Comparison of ENCODE assay signal across 10 mouse cellular contexts in genomic region chr17:35509284-35509683, GRCm38 (mm10). TPM values are rescaled to one million over a fixed set of nuclear protein-coding genes. Genes with fewer than 3 reads are reported as not detected.
DNase-seq lines count a peak whose midpoint lies in the region; ATAC-seq and TF ChIP-seq lines count a peak whose summit lies in the region.
"Had no signal": no experiment of that assay in that cellular context is flagged by ENCODE, and none has a peak within 500 bp of the region (broad histone marks: within the 10 kb centered on the region; RNA-seq: fewer than 3 reads in every experiment).

No protein-coding gene starts in this region.

- H3K4me2 ChIP-seq in midbrain, postnatal 0 days (ENCODE audit: low read depth, low read length, poor library complexity, severe bottlenecking) = no peak overlapping the region
- no peak overlapping the region for H3K4me2 ChIP-seq in midbrain, embryonic 16.5 days (ENCODE audit: low read length)
- H3K4me2 ChIP-seq: heart, embryonic 13.5 days had no signal

- H3K36me3 ChIP-seq in midbrain, postnatal 0 days (ENCODE audit: insufficient read depth, low read length) = no peaks in the 10 kb centered on the region
- H3K36me3 ChIP-seq in midbrain, embryonic 16.5 days (ENCODE audit: control insufficient read depth, insufficient read depth, low read length) = no peaks in the 10 kb centered on the region

- H3K27ac ChIP-seq in midbrain, postnatal 0 days (ENCODE audit: low read depth, low read length) = no peak overlapping the region
- H3K27ac ChIP-seq in midbrain, embryonic 16.5 days (ENCODE audit: low read length) = no peak overlapping the region
- no peak overlapping the region for H3K27ac ChIP-seq in olfactory bulb, adult 2 months (ENCODE audit: insufficient read depth, low read depth, low read length)
- H3K27ac ChIP-seq: heart, embryonic 13.5 days had no signal

- no peaks in the 10 kb centered on the region for H3K4me1 ChIP-seq in midbrain, postnatal 0 days (ENCODE audit: insufficient read depth, low read length)
- no peaks in the 10 kb centered on the region for H3K4me1 ChIP-seq in midbrain, embryonic 16.5 days (ENCODE audit: control insufficient read depth, insufficient read depth, low read length)
- no peaks in the 10 kb centered on the region for H3K4me1 ChIP-seq in olfactory bulb, adult 2 months (ENCODE audit: control insufficient read depth, insufficient read depth, low read length)

- intact Hi-C loops in gastrocnemius, postnatal 36 days (cut with DNase I) = no loop called here

- TF ChIP-seq POLR2A in olfactory bulb, adult 2 months (IDR thresholded peaks at IDR 0.05; ENCODE audit: insufficient read depth, low read depth, low read length) = no peak

- WGBS in midbrain, postnatal 0 days = 32% methylated on average over 8 of the region's 8 CpGs
- 31% methylated on average over 8 of the region's 8 CpGs for WGBS in midbrain, embryonic 16.5 days
- 19% methylated on average over 8 of the region's 8 CpGs for WGBS in olfactory bulb, adult 2 months

- peak; percentile 35 for DNase-seq in adrenal gland, postnatal 10 days
- no peak for DNase-seq in adrenal gland, adult 8-10 months
- peak; percentile 45 for DNase-seq in midbrain, postnatal 0 days (ENCODE audit: low spot score)
- DNase-seq in gastrocnemius, postnatal 36 days = no peak
- no peak for DNase-seq in Muller cell, postnatal 12 days (ENCODE audit: inconsistent ontology term)

- no peaks in the 10 kb centered on the region for H3K9me3 ChIP-seq in midbrain, postnatal 0 days (ENCODE audit: low read length)
- H3K9me3 ChIP-seq in midbrain, embryonic 16.5 days (replicated peaks; ENCODE audit: control insufficient read depth, low read length, poor library complexity, severe bottlenecking) = no peaks in the 10 kb centered on the region
- H3K9me3 ChIP-seq: heart, embryonic 13.5 days had no signal

- peaks cover 30% of the 10 kb centered on the region; the same call in 1 of the 2 replicates for H3K27me3 ChIP-seq in midbrain, postnatal 0 days (ENCODE audit: insufficient read depth, low read length)
- peaks cover 25% of the 10 kb centered on the region for H3K27me3 ChIP-seq in midbrain, embryonic 16.5 days (ENCODE audit: control insufficient read depth, insufficient read depth, low read depth, low read length)

- peak; percentile 70 for TF ChIP-seq CTCF in midbrain, postnatal 0 days (IDR thresholded peaks at IDR 0.05)
- peak; percentile 12; the same call in 1 of the 2 replicates for TF ChIP-seq CTCF in olfactory bulb, adult 2 months (IDR thresholded peaks at IDR 0.05; ENCODE audit: insufficient read depth, low read depth, low read length)

- H3K9ac ChIP-seq in midbrain, postnatal 0 days (replicated peaks; ENCODE audit: low read length, poor library complexity, severe bottlenecking) = no peak overlapping the region
- no peak overlapping the region for H3K9ac ChIP-seq in midbrain, embryonic 16.5 days (ENCODE audit: low read depth, low read length)
- H3K9ac ChIP-seq: heart, embryonic 13.5 days had no signal

- no peak for ATAC-seq in midbrain, postnatal 0 days (ENCODE audit: low FRiP score)
- no peak; the same call in 1 of the 2 replicates for ATAC-seq in midbrain, embryonic 16.5 days
- peak; percentile 66 to 73; a peak in 3 of 4 replicates for ATAC-seq in hematopoietic stem cell, adult 5-6 weeks (replicated peaks in 1 of 2; ENCODE audit: insufficient read depth in 1 of 2, low FRiP score in 2 of 2, low TSS enrichment in 1 of 2, low read depth in 1 of 2, poor library complexity in 2 of 2, severe bottlenecking in 2 of 2)

- H3K4me3 ChIP-seq in midbrain, postnatal 0 days (ENCODE audit: low read depth, low read length) = no peak overlapping the region
- no peak overlapping the region for H3K4me3 ChIP-seq in midbrain, embryonic 16.5 days (ENCODE audit: low read depth, low read length)
- no peak overlapping the region for H3K4me3 ChIP-seq in olfactory bulb, adult 2 months (ENCODE audit: insufficient read depth, low read depth, low read length)
- H3K4me3 ChIP-seq: heart, embryonic 13.5 days had no signal

RNA-seq across cellular contexts. Expression of gene Pou5f1, which starts 3.5 kb away (rescaled TPM):
- total RNA-seq in adrenal gland, postnatal 10 days (2021) = under 1 TPM; 0.18 to 0.64 TPM
- under 1 TPM in 3 of 4 experiments, not detected in 1; 0.21 to 0.34 (median 0.23) TPM for total RNA-seq in adrenal gland, adult 8-10 months (2022)
- total RNA-seq in midbrain, postnatal 0 days (2014; rRNA removed) = not detected in 2 replicates
- not detected in 2 replicates for polyA plus RNA-seq in midbrain, postnatal 0 days (2015; fragmentation: Nextera tagmentation; extraction: Ambion mirVana)
- polyA plus RNA-seq in midbrain, embryonic 16.5 days (2015; fragmentation: Nextera tagmentation; extraction: Ambion mirVana) = 0.37 TPM in 1 of 2 replicates, not detected in the other
- total RNA-seq in hematopoietic stem cell, adult 5-6 weeks (2017) = 0.31 and 0.45 TPM in 2 replicates
- not detected in 2 replicates for polyA plus RNA-seq in olfactory bulb, adult 2 months (2012; ENCODE audit: insufficient read depth, insufficient read length, low replicate concordance, missing spikeins)
- total RNA-seq in gastrocnemius, postnatal 36 days (2021) = not detected
- polyA plus RNA-seq: heart, embryonic 13.5 days; neural tube, embryonic 14.5 days had no signal

RNA-seq across cellular contexts. Expression of gene Tcf19, which starts 7.3 kb away (rescaled TPM):
- 10 to 100 TPM; 20.3 to 25.1 TPM for total RNA-seq in adrenal gland, postnatal 10 days (2021)
- total RNA-seq in adrenal gland, adult 8-10 months (2022) = 1 to 10 TPM; 3.5 to 6.7 (median 4.8) TPM
- 9.2 and 10.3 TPM in 2 replicates for total RNA-seq in midbrain, postnatal 0 days (2014; rRNA removed)
- polyA plus RNA-seq in midbrain, postnatal 0 days (2015; fragmentation: Nextera tagmentation; extraction: Ambion mirVana) = 4.5 and 4.7 TPM in 2 replicates
- 8.5 and 9.4 TPM in 2 replicates for polyA plus RNA-seq in midbrain, embryonic 16.5 days (2015; fragmentation: Nextera tagmentation; extraction: Ambion mirVana)
- total RNA-seq in hematopoietic stem cell, adult 5-6 weeks (2017) = 8.0 and 13.1 TPM in 2 replicates
- polyA plus RNA-seq in olfactory bulb, adult 2 months (2012; ENCODE audit: insufficient read depth, insufficient read length, low replicate concordance, missing spikeins) = not detected in 2 replicates
- 1 to 10 TPM; 1.5 to 2.0 TPM for total RNA-seq in gastrocnemius, postnatal 36 days (2021)

RNA-seq across cellular contexts. Expression of gene Cchcr1, which starts 7.6 kb away (rescaled TPM):
- 10 to 100 TPM in 1 of 2 experiments, 1 to 10 TPM in 1; 9.9 to 15.8 TPM for total RNA-seq in adrenal gland, postnatal 10 days (2021)
- total RNA-seq in adrenal gland, adult 8-10 months (2022) = 10 to 100 TPM in 3 of 4 experiments, 1 to 10 TPM in 1; 5.9 to 13.9 (median 12.9) TPM
- total RNA-seq in midbrain, postnatal 0 days (2014; rRNA removed) = 3.5 and 4.0 TPM in 2 replicates
- 1.9 and 2.1 TPM in 2 replicates for polyA plus RNA-seq in midbrain, postnatal 0 days (2015; fragmentation: Nextera tagmentation; extraction: Ambion mirVana)
- 3.7 and 4.0 TPM in 2 replicates for polyA plus RNA-seq in midbrain, embryonic 16.5 days (2015; fragmentation: Nextera tagmentation; extraction: Ambion mirVana)
- total RNA-seq in hematopoietic stem cell, adult 5-6 weeks (2017) = 9.4 and 14.5 TPM in 2 replicates
- not detected in 2 replicates for polyA plus RNA-seq in olfactory bulb, adult 2 months (2012; ENCODE audit: insufficient read depth, insufficient read length, low replicate concordance, missing spikeins)
- total RNA-seq in gastrocnemius, postnatal 36 days (2021) = 1 to 10 TPM; 1.4 to 2.8 TPM

RNA-seq across cellular contexts. Expression of gene Psors1c2, which starts 23.7 kb away (rescaled TPM):
- not detected for total RNA-seq in adrenal gland, postnatal 10 days (2021)
- not detected for total RNA-seq in adrenal gland, adult 8-10 months (2022)
- not detected in 2 replicates for total RNA-seq in midbrain, postnatal 0 days (2014; rRNA removed)
- 0.43 TPM in 1 of 2 replicates, not detected in the other for polyA plus RNA-seq in midbrain, postnatal 0 days (2015; fragmentation: Nextera tagmentation; extraction: Ambion mirVana)
- 0.60 and 0.68 TPM in 2 replicates for polyA plus RNA-seq in midbrain, embryonic 16.5 days (2015; fragmentation: Nextera tagmentation; extraction: Ambion mirVana)
- total RNA-seq in hematopoietic stem cell, adult 5-6 weeks (2017) = not detected in 2 replicates
- not detected in 2 replicates for polyA plus RNA-seq in olfactory bulb, adult 2 months (2012; ENCODE audit: insufficient read depth, insufficient read length, low replicate concordance, missing spikeins)
- not detected for total RNA-seq in gastrocnemius, postnatal 36 days (2021)

RNA-seq across cellular contexts. Expression of gene H2-Q10, which starts 39.4 kb away (rescaled TPM):
- total RNA-seq in adrenal gland, postnatal 10 days (2021) = 100 to 1,000 TPM in 1 of 2 experiments, 10 to 100 TPM in 1; 41.1 to 106 TPM
- 1 to 10 TPM; 1.9 to 7.9 (median 3.7) TPM for total RNA-seq in adrenal gland, adult 8-10 months (2022)
- total RNA-seq in midbrain, postnatal 0 days (2014; rRNA removed) = 0.42 TPM in 1 of 2 replicates, not detected in the other
- polyA plus RNA-seq in midbrain, postnatal 0 days (2015; fragmentation: Nextera tagmentation; extraction: Ambion mirVana) = 0.47 and 0.62 TPM in 2 replicates
- polyA plus RNA-seq in midbrain, embryonic 16.5 days (2015; fragmentation: Nextera tagmentation; extraction: Ambion mirVana) = 0.30 and 0.31 TPM in 2 replicates
- 0.25 and 2.8 TPM in 2 replicates for total RNA-seq in hematopoietic stem cell, adult 5-6 weeks (2017)
- polyA plus RNA-seq in olfactory bulb, adult 2 months (2012; ENCODE audit: insufficient read depth, insufficient read length, low replicate concordance, missing spikeins) = not detected in 2 replicates
- under 1 TPM; 0.10 to 0.13 TPM for total RNA-seq in gastrocnemius, postnatal 36 days (2021)

Comparison
In these comparisons a context has a peak if more than half of its experiments do, and no peak if none do; other contexts are left out.
1. DNase-seq: peak in adrenal gland, postnatal 10 days (single experiment) and midbrain, postnatal 0 days (single experiment); none in adrenal gland, adult 8-10 months (single experiment), gastrocnemius, postnatal 36 days (0 of 2) and Muller cell, postnatal 12 days (single experiment).
2. ATAC-seq: peak in hematopoietic stem cell, adult 5-6 weeks (2 of 2); none in midbrain, postnatal 0 days (single experiment) and midbrain, embryonic 16.5 days (single experiment).